21 mouse cellular contexts compared by ENCODE assay signal in genomic region chr14:48191925-48192324, GRCm38 (mm10).
"Had no signal": no experiment of that assay in that cellular context is flagged by ENCODE, and none has a peak within 500 bp of the region (broad histone marks: within the 10 kb centered on the region; RNA-seq: fewer than 3 reads in every experiment).

No protein-coding gene starts in this region.

- H3K4me3 ChIP-seq: kidney, embryonic 15.5 days; left cerebral cortex, adult 2 months; limb, embryonic 12.5 days; limb, embryonic 15.5 days; megakaryocyte, embryonic 14.5 days; midbrain, embryonic 15.5 days; neural tube, embryonic 12.5 days; neural tube, embryonic 15.5 days had no signal

- H3K36me3 ChIP-seq: kidney, embryonic 15.5 days; limb, embryonic 12.5 days; limb, embryonic 15.5 days; midbrain, embryonic 15.5 days; neural tube, embryonic 12.5 days; neural tube, embryonic 15.5 days had no signal

- DNase-seq: kidney, adult 8-10 months; kidney, postnatal 10 days; kidney, postnatal 36 days; layer of hippocampus, postnatal 36 days; liver, postnatal 0 days; lung, embryonic 14.5 days; right cerebral cortex, adult 18-20 months; right cerebral cortex, postnatal 14 days; right cerebral cortex, postnatal 4 days; thymus, adult 2 months; thymus, postnatal 14 days had no signal

- H3K4me1 ChIP-seq: megakaryocyte, embryonic 14.5 days had no signal

- H3K27ac ChIP-seq: kidney, embryonic 15.5 days; left cerebral cortex, adult 2 months; limb, embryonic 12.5 days; limb, embryonic 15.5 days; liver, embryonic 14.5 days; midbrain, embryonic 15.5 days; neural tube, embryonic 12.5 days; neural tube, embryonic 15.5 days; stomach, postnatal 0 days had no signal

- H3K27me3 ChIP-seq: kidney, embryonic 15.5 days; limb, embryonic 12.5 days; limb, embryonic 15.5 days; megakaryocyte, embryonic 14.5 days; midbrain, embryonic 15.5 days; neural tube, embryonic 12.5 days; neural tube, embryonic 15.5 days had no signal

- H3K9me3 ChIP-seq: kidney, embryonic 15.5 days; limb, embryonic 12.5 days; limb, embryonic 15.5 days; midbrain, embryonic 15.5 days; neural tube, embryonic 12.5 days; neural tube, embryonic 15.5 days had no signal
